Mouse (Mus musculus) T-cell, adult 66 days (primary cell): ENCODE data around the gene B230307C23Rik. TPM values are rescaled to one million over a fixed set of nuclear protein-coding genes. Genes with fewer than 3 reads are reported as not detected.

ENCODE experiments used
- total RNA-seq, 2 experiments: library from RNA; stranded (reverse); gene quantifications; 3 replicates in 1 of 2; 4 replicates in 1 of 2; pipeline ENCODE4 v1.2.4; 2023

B230307C23Rik gene
- total RNA-seq, result 10 to 100 TPM; 30.5 to 49.3 TPM

DNA sequence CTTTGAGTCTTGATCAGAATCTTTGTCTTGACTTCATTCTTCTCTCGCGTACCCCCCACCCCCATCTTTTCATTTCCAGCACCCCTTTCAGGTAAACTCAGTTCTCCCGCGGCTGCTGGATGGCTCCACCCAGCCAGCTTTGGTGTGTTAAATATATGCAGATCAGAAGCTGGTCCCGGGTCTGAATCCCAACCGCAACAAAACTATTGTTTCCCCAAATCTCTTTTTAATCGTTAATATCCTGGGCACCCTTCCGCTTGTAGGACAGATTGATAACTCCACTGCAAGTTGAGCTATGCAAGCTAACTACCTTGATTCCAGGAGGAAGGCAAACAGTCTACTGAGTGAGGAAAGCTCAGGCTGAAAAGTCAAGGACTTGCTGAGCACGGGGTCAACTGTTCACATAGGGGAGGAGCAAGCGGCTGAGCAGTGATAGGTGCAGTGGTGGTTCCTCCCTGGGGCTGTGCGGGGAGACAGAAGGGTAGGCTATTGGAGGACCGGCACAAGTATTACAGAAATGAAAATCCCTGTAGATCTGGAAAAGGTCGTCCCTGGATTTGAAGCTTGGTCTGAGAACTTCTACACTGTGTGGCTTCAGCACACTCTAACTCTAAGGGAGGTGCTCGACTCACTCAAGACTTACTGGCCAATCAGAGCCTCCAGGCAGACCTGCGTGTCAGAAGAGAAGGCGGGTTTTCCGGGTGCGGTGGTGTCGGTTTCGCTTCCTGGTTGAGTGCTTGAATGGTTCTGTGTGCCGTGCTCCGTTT is at the start of gene B230307C23Rik:
Gene B230307C23Rik, plus strand, starts transcription at position 700 of the 767 bp plus-strand sequence.

DNA sequence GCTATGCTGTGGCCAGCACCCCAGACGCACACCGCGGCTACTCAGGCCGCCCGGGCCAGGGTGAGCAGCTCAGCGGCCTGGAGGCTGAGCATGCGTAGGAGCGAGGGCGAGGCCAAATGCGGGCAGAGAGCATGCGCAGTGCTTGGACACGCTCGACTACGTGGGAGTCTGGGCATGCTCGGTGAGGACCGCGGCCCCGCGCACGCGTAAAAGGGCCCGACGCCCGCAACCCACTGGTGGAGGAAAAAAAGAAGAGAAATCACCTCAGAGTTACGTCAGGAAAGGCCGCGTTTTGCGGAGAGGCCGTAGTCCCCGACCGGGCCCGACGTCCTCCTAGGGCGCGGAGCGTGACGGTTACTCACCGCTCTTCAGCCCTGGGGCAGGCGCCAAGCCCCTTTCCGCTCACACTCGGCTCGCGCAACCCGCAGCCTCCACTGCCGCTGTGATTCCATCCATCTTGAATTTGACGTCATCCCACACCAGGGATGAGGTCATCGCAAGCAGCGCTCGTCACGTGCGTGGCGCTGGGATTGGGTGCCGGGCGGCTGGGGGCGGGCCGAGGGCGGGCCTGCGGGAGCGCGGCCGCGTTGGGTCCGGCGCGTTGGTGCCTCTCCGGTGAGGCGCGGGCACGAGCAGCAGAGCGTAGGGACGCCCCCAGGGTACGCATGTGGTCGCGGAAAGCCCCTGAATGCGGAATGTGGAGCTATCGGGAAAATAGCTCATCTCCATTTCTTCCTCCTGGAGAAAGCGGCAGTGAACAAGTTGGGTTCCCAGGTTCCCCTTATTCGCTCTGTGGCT is 34.8 kb upstream of the B230307C23Rik start, which contains the start of the genes C2cd2 and Zbtb21:
Gene C2cd2, minus strand, starts transcription at position 448 of the 798 bp plus-strand sequence.
Gene Zbtb21, minus strand, starts transcription at position 472 of the 798 bp plus-strand sequence.

Other genes starting within 250 kb of the B230307C23Rik start
- not detected for gene Ripk4, start 233.5 kb upstream of the B230307C23Rik start, total RNA-seq
- gene Prdm15, start 145.5 kb upstream of the B230307C23Rik start, total RNA-seq, result 10 to 100 TPM; 35.2 to 49.4 TPM
- gene C2cd2, start 34.7 kb upstream of the B230307C23Rik start, total RNA-seq, result 10 to 100 TPM; 15.6 to 17.0 TPM
- gene Zbtb21, start 34.7 kb upstream of the B230307C23Rik start, total RNA-seq, result 100 to 1,000 TPM in 1 of 2 experiments, 10 to 100 TPM in 1; 86.4 to 103 TPM
- 10 to 100 TPM; 11.5 to 16.1 TPM for gene A630089N07Rik, start 85.1 kb downstream of the B230307C23Rik start, total RNA-seq